Mouse (Mus musculus) heart, postnatal 0 days (tissue): ENCODE measurements at regions not wholly inside any gene's neighbourhood (a gene's known extent, or its start where the extent isn't known, plus 50 kb on each side); places are given as distances from the start of the nearest gene placed in this dataset.

Source experiments
- CTCF ChIP-seq: IDR thresholded peaks from 2 replicates; pipeline ENCODE4 v1.5.1; 2016; ENCODE audit warnings: antibody characterized with exemption, control low read depth, low read depth
- EP300 ChIP-seq: IDR thresholded peaks from 2 replicates; pipeline ENCODE4 v1.6.1; 2016; ENCODE audit warnings: antibody characterized with exemption, low read depth

DNA sequence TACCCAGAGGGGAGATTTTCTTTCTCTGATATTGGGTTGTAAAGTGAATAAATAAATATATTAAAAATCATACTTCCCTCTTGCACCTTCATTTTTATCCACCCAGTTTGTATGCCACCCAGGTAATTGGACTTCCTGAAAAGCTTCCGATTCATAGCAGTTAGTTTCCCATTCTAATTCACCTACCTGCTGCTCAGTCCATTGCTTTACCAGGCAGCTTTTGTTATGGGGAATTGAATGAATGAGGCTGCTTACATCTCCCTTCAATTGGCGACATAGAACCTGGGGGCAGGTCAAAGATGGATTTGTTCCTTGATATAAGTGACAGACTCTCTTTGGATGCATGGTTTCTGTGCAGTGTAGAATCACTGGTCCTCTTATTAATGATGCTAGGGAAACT lies 169.5 kb downstream of the Tpbg start:
- TF ChIP-seq CTCF, result no peak
- no peak for TF ChIP-seq EP300
